Mouse (Mus musculus): Measurements from ENCODE around the gene Crym. TPM values are rescaled to one million over a fixed set of nuclear protein-coding genes. Genes with fewer than 3 reads are reported as not detected.

Gene Crym
- total RNA-seq (2014; fragmentation: Nextera tagmentation) = not detected in 2 replicates
- not detected in 2 replicates for total RNA-seq (2017)

GRCm38 (mm10) chr7:120201771-120202170 lies at the start of gene Crym:
Gene Crym (minus strand): TSS chr7:120202111.
- no peak for ATAC-seq (replicated peaks; ENCODE audit: poor library complexity, severe bottlenecking)

- ATAC-seq (replicated peaks; ENCODE audit: poor library complexity, severe bottlenecking) = no peak
These were observed 39.2 kb upstream of the Crym start for GRCm38 (mm10) chr7:120241092-120241491.

- no peak for ATAC-seq (replicated peaks; ENCODE audit: poor library complexity, severe bottlenecking)
These were observed 26.6 kb upstream of the Crym start for GRCm38 (mm10) chr7:120228541-120228940.

- ATAC-seq (replicated peaks; ENCODE audit: poor library complexity, severe bottlenecking) = peak; percentile 41
These were observed 4.1 kb upstream of the Crym start for GRCm38 (mm10) chr7:120205989-120206388.

GRCm38 (mm10) chr7:120203789-120204188 lies 1.9 kb upstream of the Crym start, which contains the start of gene Abca14:
Gene Abca14 (plus strand): TSS chr7:120203961.
- ATAC-seq (replicated peaks; ENCODE audit: poor library complexity, severe bottlenecking) = peak; percentile 88

GRCm38 (mm10) chr7:120201231-120201744 lies 623 bp downstream of the Crym start:
- ATAC-seq (replicated peaks; ENCODE audit: poor library complexity, severe bottlenecking) = no peak

GRCm38 (mm10) chr7:120195207-120195606 lies 6.7 kb downstream of the Crym start:
- ATAC-seq (replicated peaks; ENCODE audit: poor library complexity, severe bottlenecking) = no peak

GRCm38 (mm10) chr7:120192816-120193215 lies 9.1 kb downstream of the Crym start:
- no peak for ATAC-seq (replicated peaks; ENCODE audit: poor library complexity, severe bottlenecking)

- ATAC-seq (replicated peaks; ENCODE audit: poor library complexity, severe bottlenecking) = no peak
These were observed 9.7 kb downstream of the Crym start for GRCm38 (mm10) chr7:120192207-120192606.

GRCm38 (mm10) chr7:120190150-120190665 lies 11.7 kb downstream of the Crym start:
- ATAC-seq (replicated peaks; ENCODE audit: poor library complexity, severe bottlenecking) = no peak

- no peak for ATAC-seq (replicated peaks; ENCODE audit: poor library complexity, severe bottlenecking)
These were observed 12.4 kb downstream of the Crym start for GRCm38 (mm10) chr7:120189369-120190149.

- no peak for ATAC-seq (replicated peaks; ENCODE audit: poor library complexity, severe bottlenecking)
These were observed 13.0 kb downstream of the Crym start for GRCm38 (mm10) chr7:120188946-120189345.

GRCm38 (mm10) chr7:120182891-120183290 lies 19.0 kb downstream of the Crym start:
- no peak for ATAC-seq (replicated peaks; ENCODE audit: poor library complexity, severe bottlenecking)

GRCm38 (mm10) chr7:120181401-120182230 lies 20.3 kb downstream of the Crym start:
- ATAC-seq (replicated peaks; ENCODE audit: poor library complexity, severe bottlenecking) = no peak

GRCm38 (mm10) chr7:120180547-120180946 lies 21.4 kb downstream of the Crym start:
- no peak for ATAC-seq (replicated peaks; ENCODE audit: poor library complexity, severe bottlenecking)

GRCm38 (mm10) chr7:120178935-120179334 lies 23.0 kb downstream of the Crym start:
- no peak for ATAC-seq (replicated peaks; ENCODE audit: poor library complexity, severe bottlenecking)

- no peak for ATAC-seq (replicated peaks; ENCODE audit: poor library complexity, severe bottlenecking)
These were observed 24.3 kb downstream of the Crym start for GRCm38 (mm10) chr7:120177611-120178010.

GRCm38 (mm10) chr7:120174723-120175504 lies 27.0 kb downstream of the Crym start:
- no peak for ATAC-seq (replicated peaks; ENCODE audit: poor library complexity, severe bottlenecking)

- ATAC-seq (replicated peaks; ENCODE audit: poor library complexity, severe bottlenecking) = no peak
These were observed 28.2 kb downstream of the Crym start, which contains the start of gene Anks4b for GRCm38 (mm10) chr7:120173603-120174244. Gene Anks4b (plus strand): TSS chr7:120173858.
